Mouse (Mus musculus): Measurements from ENCODE around the gene Olfr914.

The Olfr914 gene

GRCm38 (mm10) chr9:38604802-38605201 is at the start of gene Olfr914:
TSS of gene Olfr914 (plus strand) at chr9:38605102.
- DNase-seq (ENCODE audit: low spot score) = no peak

GRCm38 (mm10) chr9:38579878-38580277 is 25.0 kb upstream of the Olfr914 start, which contains the start of gene Olfr912:
TSS of gene Olfr912 (plus strand) at chr9:38580178.
- no peak for DNase-seq (ENCODE audit: low spot score)

- DNase-seq (ENCODE audit: low spot score) = no peak
Observed at GRCm38 (mm10) chr9:38591056-38591455, 13.8 kb upstream of the Olfr914 start.

GRCm38 (mm10) chr9:38592459-38592858 is 12.4 kb upstream of the Olfr914 start, which contains the start of gene Olfr913:
TSS of gene Olfr913 (plus strand) at chr9:38592759.
- DNase-seq (ENCODE audit: low spot score) = no peak

GRCm38 (mm10) chr9:38632406-38632805 is 27.5 kb downstream of the Olfr914 start:
- DNase-seq (ENCODE audit: low spot score) = no peak

GRCm38 (mm10) chr9:38659775-38660174 is 54.9 kb downstream of the Olfr914 start, which contains the start of gene Olfr916:
TSS of gene Olfr916 (minus strand) at chr9:38659875.
- no peak for DNase-seq (ENCODE audit: low spot score)

Data from ovary, postnatal 14 days (tissue).